Mouse (Mus musculus) MEL (cell line): ENCODE measurements around the gene Myocd. TPM values are rescaled to one million over a fixed set of nuclear protein-coding genes. Genes with fewer than 3 reads are reported as not detected.

ENCODE experiments used
- DNase-seq: peaks from one replicate; pipeline ENCODE4 v3.0.0; 2011; ENCODE audit warnings: low read depth, low spot score
- H3K27ac ChIP-seq: 2 replicates; pipeline ENCODE4 v1.5.1; 2012; ENCODE audit warnings: low read depth, mild to moderate bottlenecking, control low read depth, low read length, moderate library complexity; ENCODE audit not compliant: control insufficient read depth
- H3K27me3 ChIP-seq, 2 experiments: fragments of 150-350 bp in 1 of 2; sonication (generic) in 1 of 2; 2 replicates each; pipeline ENCODE4 v1.6.1; 2012; ENCODE audit warnings: low read length in 2 of 2, mild to moderate bottlenecking in 2 of 2, improper control_type of control experiment in 1 of 2, moderate library complexity in 1 of 2; ENCODE audit not compliant: insufficient read depth in 2 of 2, control insufficient read depth in 1 of 2
- H3K36me3 ChIP-seq, 2 experiments: 2 replicates each; pipeline ENCODE4 v1.6.1; 2012 to 2014; ENCODE audit warnings: low read length in 2 of 2, improper control_type of control experiment in 1 of 2, inconsistent platforms in 1 of 2, mild to moderate bottlenecking in 1 of 2; ENCODE audit not compliant: insufficient read depth in 2 of 2, control insufficient read depth in 1 of 2
- H3K4me1 ChIP-seq, 2 experiments: fragments of 150-350 bp in 1 of 2; sonication (generic) in 1 of 2; 2 replicates each; pipeline ENCODE4 v1.6.1; 2012; ENCODE audit warnings: low read length in 2 of 2, improper control_type of control experiment in 1 of 2, mild to moderate bottlenecking in 1 of 2; ENCODE audit not compliant: insufficient read depth in 2 of 2, control insufficient read depth in 1 of 2
- H3K4me3 ChIP-seq, 2 experiments: fragments of 150-350 bp in 1 of 2; sonication (generic) in 1 of 2; 2 replicates each; pipeline ENCODE4 v1.5.1; 2012; ENCODE audit warnings: low read depth in 2 of 2, low read length in 2 of 2, mild to moderate bottlenecking in 2 of 2, moderate library complexity in 2 of 2, control low read depth in 1 of 2, improper control_type of control experiment in 1 of 2; ENCODE audit not compliant: control insufficient read depth in 1 of 2, insufficient read depth in 1 of 2
- H3K79me2 ChIP-seq: 2 replicates; pipeline ENCODE4 v1.6.1; 2012; ENCODE audit warnings: mild to moderate bottlenecking, low read length, moderate library complexity; ENCODE audit not compliant: control insufficient read depth, poor library complexity, insufficient read depth
- H3K9ac ChIP-seq: 2 replicates; pipeline ENCODE4 v1.6.1; 2012; ENCODE audit warnings: low read depth, mild to moderate bottlenecking, control low read depth, low read length, moderate library complexity; ENCODE audit not compliant: control insufficient read depth, poor library complexity, severe bottlenecking
- H3K9me3 ChIP-seq: fragments of 150-350 bp; sonication (generic); replicated peaks from 2 replicates; pipeline ENCODE4 v1.6.1; 2012; ENCODE audit warnings: mild to moderate bottlenecking, low read length, improper control_type of control experiment, moderate library complexity; ENCODE audit not compliant: insufficient read depth
- CHD1 ChIP-seq: IDR thresholded peaks from 2 replicates; pipeline ENCODE4 v1.6.1; 2012; ENCODE audit warnings: low read depth, mild to moderate bottlenecking, inconsistent platforms, low read length, improper control_type of control experiment
- CTCF ChIP-seq, 3 experiments: IDR thresholded peaks in 2 of 3; conservative IDR thresholded peaks in 1 of 3; 2 replicates each; pipeline ENCODE4 v1.5.1; 2011 to 2012; ENCODE audit warnings: low read length in 3 of 3, low read depth in 2 of 3, mild to moderate bottlenecking in 2 of 3, improper control_type of control experiment in 1 of 3, inconsistent platforms in 1 of 3, mixed read lengths in 1 of 3, moderate library complexity in 1 of 3; ENCODE audit not compliant: control insufficient read depth in 1 of 3, insufficient read depth in 1 of 3, poor library complexity in 1 of 3, severe bottlenecking in 1 of 3
- EP300 ChIP-seq, 2 experiments: IDR thresholded peaks; 2 replicates each; pipeline ENCODE4 v1.6.1; 2011; ENCODE audit warnings: improper control_type of control experiment in 2 of 2, low read length in 2 of 2, low read depth in 1 of 2, mild to moderate bottlenecking in 1 of 2
- HCFC1 ChIP-seq: IDR thresholded peaks from 2 replicates; pipeline ENCODE4 v1.6.1; 2012; ENCODE audit warnings: low read depth, mild to moderate bottlenecking, inconsistent platforms, low read length, improper control_type of control experiment, moderate library complexity
- MAX ChIP-seq: IDR thresholded peaks from 2 replicates; pipeline ENCODE4 v1.6.1; 2011; ENCODE audit warnings: low read length, improper control_type of control experiment
- MYB ChIP-seq: IDR thresholded peaks from 2 replicates; pipeline ENCODE4 v1.6.1; 2011; ENCODE audit warnings: mild to moderate bottlenecking, low read depth, low read length, improper control_type of control experiment
- NELFE ChIP-seq: IDR thresholded peaks from 2 replicates; pipeline ENCODE4 v1.6.1; 2011; ENCODE audit warnings: low read depth, low read length, improper control_type of control experiment
- NRF1 ChIP-seq: IDR thresholded peaks from 2 replicates; pipeline ENCODE4 v1.6.1; 2014; ENCODE audit warnings: low read depth, mild to moderate bottlenecking, inconsistent platforms, low read length, improper control_type of control experiment, moderate library complexity; ENCODE audit not compliant: poor library complexity, insufficient read depth, severe bottlenecking
- POLR2A ChIP-seq, 2 experiments: IDR thresholded peaks; 2 replicates each; pipeline ENCODE4 v1.6.1; 2011 to 2012; ENCODE audit warnings: low read length in 2 of 2, mild to moderate bottlenecking in 2 of 2, control low read depth in 1 of 2, improper control_type of control experiment in 1 of 2, low read depth in 1 of 2, moderate library complexity in 1 of 2; ENCODE audit not compliant: control insufficient read depth in 1 of 2, insufficient read depth in 1 of 2, poor library complexity in 1 of 2
- POLR2AphosphoS2 ChIP-seq: IDR thresholded peaks from 2 replicates; pipeline ENCODE4 v1.6.1; 2011; ENCODE audit warnings: low read length, improper control_type of control experiment
- POLR2AphosphoS5 ChIP-seq: IDR thresholded peaks from 2 replicates; pipeline ENCODE4 v1.6.1; 2012; ENCODE audit warnings: low read depth, borderline replicate concordance, mild to moderate bottlenecking, inconsistent platforms, low read length, moderate library complexity, mixed read lengths
- RAD21 ChIP-seq: IDR thresholded peaks from 2 replicates; pipeline ENCODE4 v1.6.1; 2011; ENCODE audit warnings: mild to moderate bottlenecking, low read depth, low read length, improper control_type of control experiment
- SIN3A ChIP-seq: IDR thresholded peaks from 2 replicates; pipeline ENCODE4 v1.6.1; 2012; ENCODE audit warnings: low read length, improper control_type of control experiment, inconsistent platforms
- SMC3 ChIP-seq: IDR thresholded peaks from 2 replicates; pipeline ENCODE4 v1.6.1; 2011; ENCODE audit warnings: low read depth, low read length, improper control_type of control experiment
- TAL1 ChIP-seq: IDR thresholded peaks from 2 replicates; pipeline ENCODE4 v1.6.1; 2012; ENCODE audit warnings: mild to moderate bottlenecking, inconsistent platforms, low read length, moderate library complexity, mixed read lengths
- TCF12 ChIP-seq: IDR thresholded peaks from 2 replicates; pipeline ENCODE4 v1.6.1; 2014; ENCODE audit warnings: low read depth, mild to moderate bottlenecking, inconsistent platforms, low read length, improper control_type of control experiment, moderate library complexity
- USF1 ChIP-seq: IDR thresholded peaks from 2 replicates; pipeline ENCODE4 v1.6.1; 2014; ENCODE audit warnings: low read depth, mild to moderate bottlenecking, inconsistent platforms, low read length, improper control_type of control experiment, moderate library complexity
- USF2 ChIP-seq, 2 experiments: IDR thresholded peaks; 2 replicates each; pipeline ENCODE4 v1.6.1; 2011 to 2012; ENCODE audit warnings: improper control_type of control experiment in 2 of 2, low read length in 2 of 2, borderline replicate concordance in 1 of 2, inconsistent platforms in 1 of 2, low read depth in 1 of 2, mild to moderate bottlenecking in 1 of 2; ENCODE audit not compliant: insufficient read depth in 1 of 2
- ZC3H11A ChIP-seq: IDR thresholded peaks from 2 replicates; pipeline ENCODE4 v1.6.1; 2012; ENCODE audit warnings: low read depth, mild to moderate bottlenecking, inconsistent platforms, low read length, improper control_type of control experiment
- polyA plus RNA-seq, 2 experiments: library from polyadenylated mRNA; stranded (reverse) in 1 of 2; unstranded in 1 of 2; fragments of >175 nt in 1 of 2; fragments of >200 nt in 1 of 2; gene quantifications; 2 replicates each; pipeline versions ENCODE4 v1.2.1 to v1.2.4; 2012; ENCODE audit warnings: low replicate concordance in 2 of 2, low read depth in 1 of 2; ENCODE audit not compliant: insufficient read length in 2 of 2, insufficient read depth in 1 of 2, missing spikeins in 1 of 2
- total RNA-seq: library from RNA; depleted of rRNA; stranded (reverse); fragments of 300-350 nt; gene quantifications from 2 replicates; pipeline ENCODE4 v1.2.3, GENCODE M21; 2012

Gene Myocd
- total and polyA plus RNA-seq, 3 experiments: not detected

DNA sequence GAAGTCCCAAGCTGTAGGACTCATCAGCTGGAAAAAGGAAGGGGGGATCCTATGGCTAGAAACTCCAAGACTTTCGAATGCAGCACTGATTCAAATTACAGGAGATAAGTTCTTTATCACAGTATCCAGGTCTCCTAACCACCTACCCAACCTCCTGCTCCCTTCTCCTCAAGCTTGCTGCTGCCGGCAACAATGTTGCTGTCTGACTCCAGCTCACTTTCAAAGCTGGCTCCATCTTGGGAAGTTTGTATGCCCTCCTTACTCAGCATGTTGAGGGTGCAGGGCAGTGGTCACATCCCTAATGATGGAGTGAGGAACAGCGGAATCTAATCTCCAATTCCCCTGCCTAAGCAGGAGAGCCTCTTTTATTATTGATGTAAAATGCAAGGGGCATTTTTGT, 71.8 kb downstream of the Myocd start:
- no peak overlapping the region for H3K27ac ChIP-seq
- no peak for TF ChIP-seq POLR2AphosphoS5
- TF ChIP-seq USF1: no peak
- no peak for TF ChIP-seq EP300 (IDR thresholded peaks at IDR 0.05; ENCODE audit: low read depth in 1 of 2, low read length in 2 of 2)
- TF ChIP-seq MAX: no peak
- TF ChIP-seq MYB: no peak
- no peak for TF ChIP-seq NRF1
- no peak for TF ChIP-seq SIN3A
- no peak for TF ChIP-seq POLR2AphosphoS2
- no peak for TF ChIP-seq POLR2A (IDR thresholded peaks at IDR 0.05; ENCODE audit: control insufficient read depth in 1 of 2, insufficient read depth in 1 of 2, low read depth in 1 of 2, low read length in 2 of 2, poor library complexity in 1 of 2)
- no peak for TF ChIP-seq USF2 (IDR thresholded peaks at IDR 0.05; ENCODE audit: borderline replicate concordance in 1 of 2, insufficient read depth in 1 of 2, low read depth in 1 of 2, low read length in 2 of 2)
- TF ChIP-seq TCF12: no peak
- TF ChIP-seq NELFE: no peak
- no peak for TF ChIP-seq RAD21
- TF ChIP-seq HCFC1: no peak
- no peak for TF ChIP-seq CHD1
- no peak for TF ChIP-seq TAL1
- no peak overlapping the region for H3K4me3 ChIP-seq
- H3K4me1 ChIP-seq: no peaks in the 10 kb centered on the region
- no peaks in the 10 kb centered on the region for H3K36me3 ChIP-seq
- H3K9me3 ChIP-seq: no peaks in the 10 kb centered on the region
- H3K79me2 ChIP-seq: no peaks in the 10 kb centered on the region
- no peak for DNase-seq
- H3K27me3 ChIP-seq: no peaks in the 10 kb centered on the region
- H3K9ac ChIP-seq: no peak overlapping the region

DNA sequence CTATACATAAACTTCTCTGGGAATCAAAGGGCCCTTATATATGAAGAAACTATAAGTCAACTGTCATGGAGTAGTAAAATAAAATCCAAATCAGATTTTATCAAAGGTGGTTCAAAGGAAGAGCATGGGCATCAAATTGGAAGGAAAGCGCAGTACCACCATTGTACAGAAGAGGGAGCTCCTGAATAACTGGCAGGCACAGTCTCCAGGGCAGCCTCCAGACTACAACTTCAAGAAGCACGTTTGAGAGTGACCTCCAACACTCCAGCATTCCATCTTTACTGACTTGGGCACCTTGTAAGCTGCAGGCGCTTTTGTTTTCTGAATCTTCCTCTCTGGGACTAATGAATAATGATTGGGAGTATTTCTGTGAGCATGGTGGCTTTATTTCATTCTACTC, 72.5 kb downstream of the Myocd start:
- Histone ChIP-seq H3K4me3 (no peak overlapping the region), H3K9ac (no peak overlapping the region), H3K27ac (no peak overlapping the region), H3K4me1 (no peaks in the 10 kb centered on the region), H3K36me3 (no peaks in the 10 kb centered on the region), H3K79me2 (no peaks in the 10 kb centered on the region), H3K27me3 (no peaks in the 10 kb centered on the region)
- DNase-seq: peak; percentile 55
- TF ChIP-seq SMC3: peak; percentile 78
- TF ChIP-seq ZC3H11A: peak; percentile 67
- TF ChIP-seq RAD21: peak; percentile 77
- no peak for TF ChIP-seq SIN3A
- TF ChIP-seq MAX: no peak
- peak; percentile 58 to 77 (median 70) for TF ChIP-seq CTCF (IDR thresholded peaks at IDR 0.05 in 2 of 3, conservative IDR thresholded peaks at IDR 0.05 in 1 of 3; ENCODE audit: control insufficient read depth in 1 of 3, insufficient read depth in 1 of 3, low read depth in 2 of 3, low read length in 3 of 3, poor library complexity in 1 of 3, severe bottlenecking in 1 of 3)
- TF ChIP-seq, all 39 proteins: peak for 4
- H3K9me3 ChIP-seq: no peaks in the 10 kb centered on the region
